Mouse (Mus musculus): ENCODE results near the gene Hnrnph1.
"Not testable (repeated sequence)": the region's sequence is repeated elsewhere in the genome, so short reads cannot be mapped to it uniquely, and the experiment has no call there.

Hnrnph1 gene

GRCm38 (mm10) chr11:50376911-50377891, at the start of gene Hnrnph1:
Gene Hnrnph1 (plus strand): TSS chr11:50376990.
- DNase-seq (ENCODE audit: low spot score): peak; percentile 99

GRCm38 (mm10) chr11:50328075-50328625, 48.6 kb upstream of the Hnrnph1 start:
- no peak for DNase-seq (ENCODE audit: low spot score)

DNA sequence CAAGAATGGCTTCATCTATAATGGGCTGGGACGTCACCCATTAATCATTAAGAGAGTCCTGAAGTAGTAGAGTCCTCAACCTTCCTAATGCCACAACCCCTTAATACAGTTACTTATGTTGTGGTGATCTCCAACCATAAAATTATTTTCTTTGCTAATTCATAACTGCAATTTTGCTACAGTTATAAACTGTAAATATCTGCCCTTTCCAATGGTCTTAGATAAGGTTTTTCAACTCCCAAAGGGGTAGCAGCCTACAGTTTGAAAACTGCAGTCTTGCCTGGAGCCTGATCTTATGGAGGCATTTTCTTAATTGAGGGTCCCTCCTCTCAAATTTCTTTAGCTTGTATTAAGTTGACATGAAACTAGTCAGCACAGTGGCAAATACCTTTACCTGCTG, 47.4 kb upstream of the Hnrnph1 start:
- no peak for DNase-seq (ENCODE audit: low spot score)

DNA sequence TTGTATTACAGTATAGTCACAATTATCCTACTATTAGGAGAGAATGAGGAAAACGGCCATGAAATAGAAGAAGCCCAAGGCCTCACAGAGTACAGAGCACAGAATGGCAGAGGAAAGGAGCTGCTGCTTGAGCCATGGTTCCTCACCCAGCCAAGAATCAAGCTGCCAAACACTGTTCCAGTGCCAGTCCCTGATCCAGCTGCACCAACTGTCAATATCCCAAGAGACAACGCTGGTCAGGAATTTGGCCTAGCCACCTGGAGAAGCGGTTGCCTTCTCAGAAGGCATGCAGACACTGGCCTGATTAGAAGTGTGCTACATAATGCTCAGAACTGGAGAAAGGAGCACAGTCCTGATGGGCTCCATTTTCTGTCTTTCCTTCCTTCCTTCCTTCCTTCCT, 43.6 kb upstream of the Hnrnph1 start:
- DNase-seq (ENCODE audit: low spot score): peak; percentile 67

DNA sequence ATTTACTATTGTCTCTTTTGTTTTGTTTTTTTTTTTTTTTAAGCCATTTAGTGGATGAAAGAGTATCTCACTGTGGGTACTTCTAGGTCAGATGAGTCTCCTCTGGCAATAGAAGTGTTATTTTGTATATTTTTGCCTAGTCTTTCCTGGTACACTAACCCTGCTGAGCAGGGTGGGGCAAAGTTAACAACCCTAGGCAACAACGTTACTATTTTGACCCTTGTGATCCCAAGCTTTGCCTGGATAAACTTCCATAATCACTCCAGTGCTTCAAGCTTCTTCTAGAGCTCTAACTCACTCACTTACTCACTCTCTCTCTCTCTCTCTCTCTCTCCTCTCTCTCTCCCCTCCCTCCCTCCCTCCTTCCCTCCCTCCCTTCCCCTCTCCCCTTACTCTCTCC, 40.7 kb upstream of the Hnrnph1 start:
- DNase-seq (ENCODE audit: low spot score): peak; percentile 24

- no peak for DNase-seq (ENCODE audit: low spot score)
These were observed 39.9 kb upstream of the Hnrnph1 start for GRCm38 (mm10) chr11:50336891-50337290.

- no peak for DNase-seq (ENCODE audit: low spot score)
These were observed 31.3 kb upstream of the Hnrnph1 start for GRCm38 (mm10) chr11:50345486-50345885.

DNA sequence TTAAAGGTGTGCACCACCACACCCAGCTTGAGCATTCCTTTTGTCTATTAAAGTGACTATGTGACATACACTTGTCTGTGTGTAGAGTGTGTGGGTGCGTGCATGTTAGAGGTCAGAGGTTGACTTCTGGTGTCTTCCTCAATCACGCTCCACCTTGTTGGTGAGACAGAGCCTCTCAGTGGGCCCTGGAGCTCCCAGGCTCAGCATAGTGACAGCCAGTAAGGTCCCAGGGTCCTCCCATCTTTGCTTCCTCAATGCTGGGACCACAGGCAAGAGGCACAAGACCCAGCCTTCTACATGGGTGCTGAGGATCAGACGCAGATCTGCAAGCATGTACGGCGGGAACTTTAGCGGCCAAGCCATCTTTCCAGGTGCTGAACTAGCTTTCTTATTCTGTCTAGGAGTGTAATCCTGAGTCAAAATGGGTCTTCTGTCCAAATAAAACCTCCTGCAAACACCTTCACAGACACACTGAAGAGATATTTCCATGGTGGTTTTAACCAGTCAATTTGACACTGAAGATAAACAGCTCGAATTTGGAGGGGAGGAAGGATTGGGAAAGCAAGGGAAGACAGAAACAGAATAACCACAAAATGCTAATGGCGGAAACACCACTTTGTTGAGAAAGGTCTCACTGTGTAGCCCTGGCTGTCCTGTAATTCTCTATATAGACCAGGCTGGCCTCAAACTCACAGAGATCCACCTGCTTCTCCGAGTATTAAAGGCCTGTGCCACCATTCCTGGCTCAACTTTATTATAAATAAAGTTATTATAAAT, 30.3 kb upstream of the Hnrnph1 start:
- DNase-seq (ENCODE audit: low spot score): no peak

DNA sequence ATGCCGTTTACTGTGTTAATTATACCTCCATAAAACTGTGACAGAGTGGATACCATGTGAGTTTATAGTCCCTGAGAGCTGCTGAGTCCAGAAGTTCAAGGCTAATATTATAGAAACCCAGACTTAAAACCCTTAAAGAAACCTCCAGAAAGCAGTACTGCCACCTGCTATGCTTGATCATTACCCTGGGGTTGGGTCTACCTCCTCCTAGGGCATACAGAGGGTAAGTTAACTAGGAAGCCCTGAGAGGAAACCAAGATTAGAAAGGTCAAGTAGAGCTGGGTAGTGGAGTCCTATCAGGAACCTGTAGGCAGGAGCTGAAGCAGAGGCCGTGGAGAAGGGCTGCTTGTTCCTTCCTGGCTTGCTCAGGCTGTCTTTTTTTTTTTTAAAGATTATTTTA, 24.6 kb upstream of the Hnrnph1 start:
- DNase-seq (ENCODE audit: low spot score): no peak

DNA sequence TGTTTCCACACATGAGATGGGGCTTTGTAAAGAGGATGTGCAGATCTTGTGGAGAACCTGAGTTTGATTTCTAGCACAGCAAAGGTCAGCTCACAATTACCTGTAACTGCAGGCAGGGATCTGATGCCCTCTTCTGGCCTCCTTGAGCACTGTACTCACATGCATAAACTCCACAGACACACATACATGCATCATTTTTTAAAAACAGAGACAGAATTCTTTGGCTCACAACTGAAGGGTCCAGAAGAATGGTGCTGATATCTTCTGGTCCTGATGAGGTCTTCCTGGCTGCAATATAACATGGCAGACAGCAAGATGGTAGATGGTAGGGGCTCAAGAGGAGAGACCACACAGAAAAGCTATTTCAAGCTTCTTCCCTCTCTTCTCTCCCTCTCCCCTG, 22.6 kb upstream of the Hnrnph1 start, which contains the start of gene Cby3:
Cby3 (plus strand) TSS at position 301 of the 400 bp plus-strand sequence.
- no peak for DNase-seq (ENCODE audit: low spot score)

DNA sequence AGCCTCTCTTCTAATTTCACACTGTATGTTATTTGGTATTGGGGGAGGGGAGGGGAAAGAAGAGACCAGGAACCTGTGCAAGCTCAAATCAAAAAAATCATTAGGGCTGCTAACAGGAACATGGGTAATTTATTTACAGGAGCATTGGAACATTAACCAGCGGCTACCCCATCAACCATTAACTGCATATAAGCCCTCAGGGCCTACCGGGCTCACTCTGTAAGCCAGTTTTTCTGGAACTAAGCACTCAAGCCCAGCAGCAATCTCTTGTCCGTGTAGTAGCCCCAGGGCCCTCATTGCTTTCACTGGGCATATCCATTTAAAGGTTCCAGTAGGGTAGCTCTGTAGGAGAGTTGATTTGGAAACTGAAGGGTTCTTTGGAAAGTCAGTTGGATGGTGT, 21.9 kb upstream of the Hnrnph1 start:
- no peak for DNase-seq (ENCODE audit: low spot score)

- no peak for DNase-seq (ENCODE audit: low spot score)
These were observed 21.4 kb upstream of the Hnrnph1 start for GRCm38 (mm10) chr11:50355395-50355794.

- DNase-seq (ENCODE audit: low spot score): no peak
These were observed 17.6 kb upstream of the Hnrnph1 start for GRCm38 (mm10) chr11:50358950-50359861.

GRCm38 (mm10) chr11:50361282-50361681, 15.5 kb upstream of the Hnrnph1 start:
- not testable (repeated sequence) for DNase-seq (ENCODE audit: low spot score)

DNA sequence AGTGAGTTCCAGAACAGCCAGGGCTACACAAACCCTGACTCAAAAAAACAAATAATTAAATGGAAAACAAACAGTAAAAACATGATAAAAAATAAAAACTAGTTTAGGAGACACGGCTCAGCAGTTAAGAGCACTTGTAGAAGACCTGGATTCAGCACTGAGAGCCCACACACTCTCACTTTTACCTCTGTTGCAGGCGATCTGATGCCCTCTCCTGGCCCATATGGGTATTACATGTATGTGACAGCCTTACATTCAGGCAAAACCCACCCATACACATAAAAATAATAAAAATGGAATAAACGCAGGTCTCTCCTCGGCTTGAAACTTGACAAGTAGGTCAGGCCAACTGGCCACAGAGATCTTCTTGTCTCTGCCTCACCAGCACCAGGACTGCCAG, 12.2 kb upstream of the Hnrnph1 start:
- peak; percentile 86 for DNase-seq (ENCODE audit: low spot score)

DNA sequence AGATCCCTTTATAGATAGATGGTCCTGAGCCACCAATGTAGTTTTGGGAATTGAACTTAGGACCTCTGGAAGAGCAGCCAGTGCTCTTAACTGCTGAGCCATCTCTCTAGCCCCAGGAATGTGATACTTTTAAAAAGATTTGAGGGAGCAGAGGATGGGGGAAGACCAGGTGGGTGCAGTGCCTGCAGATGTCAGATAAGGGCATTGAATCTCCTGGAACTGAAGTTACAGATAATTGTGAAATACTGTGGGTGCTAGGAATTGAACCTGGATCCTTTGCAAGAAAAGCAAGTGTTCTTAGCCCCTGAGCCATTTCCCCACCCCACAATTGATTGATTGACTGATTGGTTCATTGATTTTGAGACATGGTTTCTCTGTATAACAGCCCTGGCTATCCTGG, 11.5 kb upstream of the Hnrnph1 start:
- DNase-seq (ENCODE audit: low spot score): no peak

GRCm38 (mm10) chr11:50367531-50367930, 9.3 kb upstream of the Hnrnph1 start:
- DNase-seq (ENCODE audit: low spot score): no peak

DNA sequence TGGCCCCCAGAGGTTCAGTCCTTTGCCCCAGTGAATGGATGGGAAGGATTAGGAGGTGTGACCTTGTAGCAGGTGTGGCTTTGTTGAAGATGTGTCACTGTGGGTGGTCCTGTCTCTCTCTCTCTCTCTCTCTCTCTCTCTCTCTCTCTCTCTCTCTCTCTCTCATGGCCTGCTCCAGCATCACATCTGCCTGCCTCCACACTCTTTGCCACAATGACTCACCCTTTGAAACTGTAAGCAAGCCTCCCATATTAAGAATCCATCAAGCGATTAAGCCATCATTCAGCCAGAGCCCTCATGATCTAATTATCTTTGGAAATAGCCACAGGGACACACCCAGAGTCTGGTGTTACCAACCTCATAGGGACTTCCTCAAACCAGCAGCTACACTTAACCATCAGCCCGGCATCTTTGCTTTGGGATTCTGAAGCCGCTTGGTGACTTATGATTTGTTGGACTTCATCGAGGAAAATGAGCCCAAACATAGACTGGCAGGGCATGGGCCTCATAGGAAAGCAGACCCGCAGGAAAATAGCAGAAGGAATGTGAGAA, 7.4 kb upstream of the Hnrnph1 start:
- DNase-seq (ENCODE audit: low spot score): no peak

DNA sequence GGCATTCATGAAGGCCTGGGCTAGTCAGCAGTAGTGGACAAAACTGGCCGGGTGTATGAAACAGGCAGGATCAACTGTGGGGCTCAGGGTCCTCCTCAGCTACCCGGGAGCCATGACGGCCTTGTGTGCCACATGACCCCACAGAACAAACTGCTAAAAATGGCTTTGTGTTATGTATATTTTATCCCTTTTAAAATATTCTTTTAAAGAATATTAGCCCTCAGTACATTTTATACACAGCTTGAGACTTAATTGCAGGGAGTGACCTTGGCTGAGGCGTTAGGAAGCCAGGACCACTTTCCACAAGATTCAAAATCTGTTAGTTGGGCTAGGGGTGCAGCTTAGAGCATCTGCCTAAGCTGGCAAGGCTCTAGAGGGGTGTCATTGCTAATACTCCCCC, 5.8 kb upstream of the Hnrnph1 start:
- DNase-seq (ENCODE audit: low spot score): no peak

- DNase-seq (ENCODE audit: low spot score): peak; percentile 38
These were observed 5.4 kb upstream of the Hnrnph1 start for GRCm38 (mm10) chr11:50371399-50371841.

GRCm38 (mm10) chr11:50371911-50372310, 4.9 kb upstream of the Hnrnph1 start:
- DNase-seq (ENCODE audit: low spot score): no peak

Measured in adipocyte (in vitro differentiated cells).